Mouse (Mus musculus) embryo, embryonic 9.5 days (tissue): ENCODE data around the gene Zfp541.
A peak's percentile ranks its signal among the peaks of the same experiment; 100 is the strongest.

Experiments used
- DNase-seq: peaks from one replicate; pipeline ENCODE4 v3.0.0-alpha.2; 2017; ENCODE audit errors: extremely low spot score

Zfp541 gene

DNA sequence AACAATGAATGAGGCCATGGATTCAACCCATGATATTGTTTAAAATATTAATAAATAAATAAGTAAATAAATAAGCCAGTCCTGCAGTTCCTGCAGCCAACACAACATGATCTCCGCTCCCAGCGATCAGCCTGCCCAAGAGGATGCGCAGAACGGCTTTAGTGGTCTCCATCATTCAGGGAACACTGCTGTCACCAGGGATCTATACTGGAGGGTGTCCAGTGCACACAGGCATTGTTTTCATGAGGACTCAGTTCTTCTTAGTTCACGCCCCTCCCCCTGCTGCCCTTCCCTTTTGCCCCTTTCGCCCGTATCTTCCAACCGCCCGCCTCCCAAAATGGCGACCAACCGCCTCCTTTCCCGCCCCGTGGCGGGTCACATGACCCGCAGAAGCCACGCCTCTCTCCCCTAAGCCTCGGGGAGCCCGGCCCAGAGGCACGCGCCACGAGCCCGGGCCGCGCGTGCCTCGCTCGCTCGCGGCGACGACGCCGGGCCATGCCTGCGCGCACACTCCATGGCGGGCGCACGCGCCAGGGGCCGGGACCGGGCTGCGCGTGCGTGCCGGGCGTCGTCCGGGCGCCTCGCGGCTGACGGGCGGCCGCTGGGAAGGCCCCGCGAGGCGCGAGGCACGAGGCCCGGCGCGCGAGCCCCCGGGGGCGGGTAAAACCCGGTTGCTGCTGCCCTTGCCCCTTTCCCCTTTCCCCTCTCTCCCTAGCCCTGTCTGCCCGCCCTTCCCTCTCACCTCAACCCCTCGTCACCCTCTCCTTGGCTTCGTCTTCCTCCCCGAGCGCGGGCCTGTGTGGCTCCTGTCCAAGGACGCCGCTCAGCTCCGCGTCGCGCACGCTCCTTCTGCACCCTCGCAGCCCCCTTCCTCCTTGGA, at the start of gene Zfp541:
Zfp541 (plus strand) TSS at position 596 of the 880 bp plus-strand sequence.
- DNase-seq, result no peak

DNA sequence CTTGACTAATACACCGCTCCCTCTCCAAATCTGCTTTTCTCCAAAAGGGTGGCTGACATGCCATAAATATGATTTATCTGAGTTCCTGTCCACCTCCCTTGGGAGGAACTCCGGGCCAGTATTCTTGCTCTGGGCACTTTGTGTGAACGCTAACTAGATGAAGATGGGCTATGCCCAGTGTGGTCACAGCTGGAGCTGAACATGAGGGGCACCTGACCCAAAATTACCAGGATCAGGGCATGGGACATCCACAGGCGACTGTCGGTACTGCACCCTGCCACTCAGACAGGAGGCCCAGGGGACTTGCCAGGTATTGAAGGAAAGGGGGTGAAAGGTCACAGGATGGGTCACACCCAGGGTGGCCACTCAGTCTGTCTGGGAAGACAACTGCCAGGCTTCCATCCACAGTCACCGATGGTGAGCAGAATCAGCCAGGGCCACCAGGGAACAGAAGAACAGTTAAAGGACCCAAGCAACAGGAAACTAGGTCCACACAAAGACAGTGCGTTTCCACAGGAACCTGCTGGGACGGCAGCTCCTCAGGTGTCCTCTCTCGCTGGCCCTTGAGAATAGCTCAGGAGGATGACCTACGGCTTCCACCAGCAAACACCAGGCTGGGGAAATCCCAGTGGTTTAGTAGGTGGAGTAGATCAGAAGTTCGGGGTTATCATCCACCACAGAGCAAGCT, 48.9 kb upstream of the Zfp541 start:
- no peak for DNase-seq

DNA sequence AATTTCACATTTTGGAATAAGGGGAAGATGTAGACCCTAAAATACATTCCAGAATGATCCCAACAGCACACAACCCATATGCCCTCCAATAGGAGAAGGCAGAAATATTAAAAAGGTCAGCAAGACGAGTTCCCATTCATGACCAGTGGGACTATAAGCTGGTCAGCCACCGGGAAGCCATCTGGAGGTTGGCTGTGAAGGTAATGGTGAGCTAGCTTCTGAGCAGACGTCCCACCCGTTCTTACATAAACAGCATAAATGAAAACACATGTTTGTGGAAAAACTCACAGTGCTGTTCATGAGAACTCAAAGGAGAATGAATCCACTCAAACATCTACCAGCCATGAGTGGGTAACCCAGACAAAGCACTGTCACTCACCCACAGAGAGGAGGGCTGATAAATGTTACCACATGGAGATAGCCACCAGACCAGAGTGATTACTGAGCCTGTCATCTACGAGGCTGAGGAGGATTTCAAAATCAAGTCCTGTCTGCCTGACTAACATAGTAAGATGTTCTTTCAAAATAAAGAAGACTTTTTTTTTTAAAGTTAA, 47.8 kb upstream of the Zfp541 start:
- no peak for DNase-seq

DNA sequence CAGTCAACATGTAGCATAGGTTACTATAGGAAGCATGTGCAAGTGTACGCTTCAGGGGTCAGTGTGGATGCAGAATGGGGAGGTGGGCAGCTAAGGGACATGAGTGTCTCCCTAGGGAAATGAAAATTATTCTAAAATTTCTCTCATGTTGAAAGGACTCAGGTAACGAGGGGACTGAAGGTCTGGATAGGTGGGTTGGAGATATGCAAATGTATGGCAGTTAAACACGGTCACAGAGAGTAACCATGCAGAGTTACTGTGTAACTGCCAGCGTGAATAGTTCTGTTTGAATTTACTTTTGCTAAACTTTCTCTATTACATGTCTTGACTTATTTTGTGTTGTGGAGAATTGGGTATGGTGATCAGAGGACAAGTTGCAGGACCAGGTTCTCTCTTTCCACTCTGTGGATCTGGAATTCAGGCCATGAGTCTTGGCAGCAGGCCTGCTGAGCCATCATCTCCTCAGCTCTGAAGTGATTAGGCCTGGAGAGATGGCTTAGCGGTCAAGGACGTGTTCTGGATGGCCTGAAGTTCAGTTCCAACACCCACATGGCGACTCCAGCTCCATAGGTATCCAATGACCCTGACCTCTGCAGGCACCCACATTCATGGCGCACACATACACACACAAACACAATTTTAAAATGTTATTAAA, 47.0 kb upstream of the Zfp541 start:
- DNase-seq, result no peak

DNA sequence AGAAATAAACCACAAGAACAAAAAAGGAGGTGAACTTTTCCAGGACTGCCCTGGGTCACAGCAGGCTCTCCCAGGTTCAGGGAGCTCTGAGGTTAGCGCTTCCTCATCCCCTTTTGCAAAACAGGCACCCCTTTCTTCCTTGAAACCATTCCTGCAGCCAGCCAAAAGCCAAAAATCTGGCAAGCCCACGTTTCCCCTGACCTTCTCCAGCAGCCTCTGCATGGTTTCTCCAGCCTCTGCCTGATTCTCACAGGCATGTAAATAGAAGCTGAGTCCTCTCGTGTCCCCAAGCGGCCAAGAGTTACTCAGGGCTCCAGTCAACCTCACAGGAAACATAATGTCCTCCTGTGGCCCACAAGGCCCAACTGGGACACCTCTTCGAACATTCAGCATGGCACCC, 46.2 kb upstream of the Zfp541 start:
- DNase-seq, result no peak

DNA sequence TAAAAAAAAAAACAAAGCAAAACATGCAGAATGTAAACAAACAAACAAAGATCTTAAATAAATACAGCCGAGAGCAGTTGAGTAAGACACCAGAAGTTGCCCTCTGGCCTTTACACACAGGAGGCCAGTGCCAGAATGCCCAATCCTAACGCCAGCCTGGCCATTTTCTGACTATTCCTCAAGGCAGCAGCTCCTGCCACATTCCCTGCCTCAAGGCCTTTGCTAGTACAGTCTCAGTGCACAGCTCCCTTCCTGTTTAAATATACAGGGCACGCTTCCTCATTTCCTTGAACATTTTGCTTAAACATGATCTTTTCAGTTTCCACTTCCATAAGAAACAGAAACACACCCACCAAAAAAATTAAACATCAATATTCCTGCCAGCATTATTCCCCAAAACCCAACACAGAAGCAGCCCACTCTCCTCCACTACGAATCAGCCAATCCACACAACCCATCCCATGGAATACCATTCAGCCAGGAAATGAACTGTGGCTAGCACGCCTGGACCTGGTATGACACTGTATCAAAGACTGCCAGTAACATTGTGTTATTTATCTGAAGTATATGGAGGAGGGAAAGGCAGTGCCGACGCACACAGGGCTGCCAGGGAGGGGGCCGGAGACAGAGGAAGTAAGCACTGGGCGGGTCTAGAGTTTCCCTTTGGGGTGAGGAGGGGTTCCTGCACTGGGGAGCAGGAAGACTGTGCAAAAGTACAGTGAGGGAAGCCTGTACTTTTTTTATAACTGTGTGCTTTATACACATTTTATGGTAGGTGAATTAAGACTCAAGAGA, 43.4 kb upstream of the Zfp541 start:
- DNase-seq, result no peak

DNA sequence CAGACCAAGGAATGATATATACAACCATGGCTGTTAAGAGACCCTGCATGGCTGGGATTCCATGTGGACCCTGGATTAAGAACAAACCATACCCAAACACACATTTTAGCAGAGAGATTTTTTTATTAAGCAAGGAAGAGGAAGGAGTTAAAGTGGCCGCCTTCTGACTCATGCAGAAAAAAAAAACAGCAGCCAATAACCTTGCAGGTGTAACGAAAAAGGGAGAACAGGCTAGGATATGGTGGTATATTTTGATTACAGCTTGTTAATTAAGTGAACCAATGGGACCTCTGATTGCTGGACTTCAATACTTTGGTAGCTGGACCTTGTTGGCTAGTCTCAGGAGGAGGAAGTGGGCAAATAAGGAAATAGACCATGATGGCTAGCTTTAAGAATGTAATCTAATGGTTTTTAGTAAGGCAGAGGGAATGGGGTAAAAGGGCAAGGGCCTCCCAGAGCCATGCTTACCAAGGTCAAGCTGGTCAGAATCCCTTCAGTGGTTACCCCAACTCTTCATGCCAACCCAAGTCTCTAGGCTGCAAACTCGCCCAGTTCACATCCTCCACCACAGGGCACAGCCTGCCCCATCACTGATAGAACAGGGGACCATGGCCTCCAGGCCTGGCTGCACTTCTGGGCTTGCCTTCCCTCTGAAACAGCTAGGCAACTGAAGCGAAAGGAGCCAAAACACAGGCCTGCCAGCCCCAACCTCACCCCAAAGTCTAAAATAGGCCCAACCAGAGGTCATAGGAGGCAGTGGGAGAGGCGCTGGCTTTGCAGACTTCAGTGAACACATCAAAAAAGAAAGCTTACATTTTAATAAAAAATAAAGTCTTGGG, 42.1 kb upstream of the Zfp541 start:
- no peak for DNase-seq

DNA sequence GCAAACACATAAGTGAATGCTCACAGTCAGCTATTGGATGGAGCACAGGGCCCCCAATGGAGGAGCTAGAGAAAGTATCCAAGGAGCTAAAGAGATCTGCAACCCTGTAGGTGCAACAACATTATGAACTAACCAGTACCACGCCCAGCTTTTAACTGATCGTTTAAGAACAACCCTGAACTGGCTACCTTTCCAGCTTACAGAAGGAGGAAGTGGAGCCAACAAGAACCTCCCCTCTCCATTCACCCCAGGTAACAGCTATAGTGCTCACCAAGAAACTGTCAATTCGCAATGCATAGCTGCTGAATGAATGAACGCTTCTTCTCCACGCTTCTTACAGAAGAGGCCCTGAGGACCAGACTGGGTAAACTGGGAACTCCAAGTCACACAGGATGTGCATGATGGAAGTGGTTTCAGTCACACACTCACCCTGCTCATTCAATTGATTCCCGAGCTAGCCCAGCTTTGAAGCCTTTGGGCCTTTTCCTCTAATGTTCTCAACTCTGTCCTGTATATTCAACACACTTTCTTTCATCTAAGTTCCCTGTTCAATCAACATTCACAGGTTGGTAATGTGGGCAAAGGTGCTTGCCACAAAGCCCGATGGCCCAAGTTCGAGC, 36.9 kb upstream of the Zfp541 start:
- DNase-seq, result no peak

DNA sequence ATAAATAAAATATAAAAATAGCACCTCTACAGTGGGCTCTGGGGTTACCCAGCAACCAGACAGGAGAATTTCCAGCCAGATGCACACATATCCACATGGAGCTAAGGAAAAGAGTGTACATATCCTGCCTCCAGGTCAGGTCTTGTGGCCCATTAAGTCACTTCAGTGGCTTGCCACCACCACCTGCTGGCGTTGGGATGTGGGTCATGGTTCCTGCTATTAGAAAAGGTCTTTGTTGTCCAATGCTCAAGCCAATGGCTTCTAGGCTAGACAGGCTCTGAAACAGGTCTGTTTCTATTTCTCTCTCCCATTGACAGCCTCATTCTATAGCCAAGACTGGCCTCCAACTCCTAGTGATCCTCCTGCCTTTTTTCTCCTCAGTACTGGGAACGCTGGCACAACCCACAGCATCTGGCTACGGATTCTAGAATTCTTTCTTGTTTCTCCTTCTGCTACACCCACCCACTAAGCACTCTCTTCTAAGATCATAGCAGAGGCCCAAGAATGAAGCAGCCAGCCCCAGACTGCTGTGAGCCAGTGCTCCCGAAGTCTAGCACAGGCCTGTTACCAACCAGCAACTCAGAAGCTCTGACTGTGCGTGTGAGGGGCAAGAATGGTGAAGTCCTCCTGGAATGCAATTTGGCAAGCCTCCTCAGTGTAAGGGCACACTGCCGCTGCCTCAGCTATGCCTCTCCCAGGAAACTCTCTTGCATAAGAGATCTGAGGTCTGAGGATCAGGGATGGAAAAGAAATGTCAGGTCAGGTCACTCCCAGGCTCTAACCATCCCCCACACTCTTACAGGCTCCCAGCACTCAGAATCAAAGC, 33.3 kb upstream of the Zfp541 start:
- no peak for DNase-seq

DNA sequence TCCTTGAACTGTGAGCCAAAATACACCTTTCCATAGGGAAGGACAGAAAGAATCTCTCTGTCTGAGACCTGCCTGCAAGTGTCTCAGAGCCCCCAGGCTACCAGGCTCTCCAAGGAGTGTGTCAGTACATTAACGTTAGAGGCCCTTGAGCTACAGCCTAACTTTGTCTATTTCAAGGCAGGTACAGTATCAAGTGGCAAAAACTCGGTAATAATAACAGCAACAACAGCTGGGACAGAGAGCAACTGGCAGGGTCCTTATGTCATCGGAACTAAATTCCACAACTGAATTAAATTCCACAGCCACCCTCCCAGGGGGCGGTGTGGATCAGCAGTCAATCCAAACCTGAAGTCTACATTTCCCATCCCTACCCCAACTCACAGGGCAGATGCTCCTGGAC, 30.5 kb upstream of the Zfp541 start:
- no peak for DNase-seq

DNA sequence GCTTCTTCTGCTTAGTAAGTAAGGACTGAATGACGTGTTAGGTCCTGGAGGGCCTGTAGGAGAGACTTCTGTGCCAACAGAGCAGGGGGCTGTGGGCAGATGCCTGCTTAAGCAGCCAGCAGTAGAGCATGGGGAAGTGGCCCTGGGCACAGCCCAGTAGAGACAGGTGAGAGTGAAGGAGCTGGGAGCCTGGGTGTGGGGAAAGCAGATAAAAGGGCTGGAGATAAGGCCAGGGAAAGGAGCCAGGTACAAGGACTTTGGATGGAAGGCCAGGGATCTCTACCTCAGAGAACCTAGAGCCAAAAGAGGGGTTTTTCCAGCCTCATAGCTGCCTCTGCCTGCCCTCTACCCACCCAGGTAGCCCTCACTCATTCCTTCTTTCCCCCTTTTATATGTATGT, 28.6 kb upstream of the Zfp541 start:
- no peak for DNase-seq

DNA sequence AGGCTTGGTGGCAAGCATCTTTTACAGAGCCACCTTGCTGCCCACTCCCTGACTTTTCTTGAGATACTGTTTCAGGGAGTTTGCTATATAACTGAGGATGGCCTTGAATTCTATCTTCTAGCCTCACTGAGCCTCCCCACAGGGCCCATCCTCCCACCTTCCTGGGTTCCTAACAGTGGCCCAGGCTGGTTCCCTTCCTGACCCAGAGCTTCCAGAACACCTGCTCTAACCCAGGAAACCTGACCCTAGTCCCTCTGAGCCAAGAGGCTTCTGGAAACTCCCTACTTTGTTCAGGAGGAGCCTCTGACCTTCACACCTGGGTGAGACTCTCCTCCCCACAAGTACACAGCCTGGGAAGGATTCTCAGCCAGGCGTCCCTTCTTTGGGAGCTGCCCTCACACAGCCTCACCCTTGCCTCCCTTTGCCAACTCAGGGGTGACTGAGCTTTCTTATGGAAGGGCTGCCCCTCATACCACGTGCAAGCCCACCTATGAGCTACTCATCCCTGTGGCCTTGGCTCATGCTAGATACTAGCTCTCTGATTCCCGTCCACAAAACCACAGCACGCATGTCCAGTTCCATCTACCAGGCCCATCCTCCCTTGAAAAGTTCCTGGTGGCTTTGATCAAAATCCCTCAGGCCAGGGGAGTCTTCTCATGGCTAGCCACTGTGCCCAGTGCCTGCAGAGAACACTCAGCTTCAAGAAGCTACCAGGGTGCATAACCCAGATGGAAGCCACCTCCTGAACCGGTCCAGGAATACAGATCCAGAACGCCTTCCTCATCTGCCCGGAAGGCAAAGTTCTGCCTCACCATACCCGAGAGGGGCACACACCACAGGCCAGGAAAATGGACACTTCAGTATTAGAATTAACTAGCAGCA, 27.8 kb upstream of the Zfp541 start:
- no peak for DNase-seq

DNA sequence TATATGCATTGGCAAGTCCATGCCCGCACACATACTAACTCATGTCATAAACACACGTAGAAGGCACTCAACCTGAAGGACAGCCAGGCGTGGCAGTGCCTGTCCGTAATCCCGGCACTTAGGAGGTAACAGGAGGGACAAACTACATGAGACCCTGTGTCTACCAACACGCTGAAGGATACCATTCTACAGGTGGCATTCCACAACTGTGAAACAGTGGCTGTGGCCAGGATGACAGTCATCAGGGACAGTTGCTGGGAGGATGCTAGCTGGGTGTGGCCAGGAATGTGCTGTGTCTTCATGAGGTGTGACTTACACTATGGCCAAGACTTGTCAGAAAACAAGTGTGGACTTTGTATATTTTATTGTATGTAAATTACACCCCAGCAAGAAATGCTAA, 24.6 kb upstream of the Zfp541 start:
- DNase-seq, result no peak

DNA sequence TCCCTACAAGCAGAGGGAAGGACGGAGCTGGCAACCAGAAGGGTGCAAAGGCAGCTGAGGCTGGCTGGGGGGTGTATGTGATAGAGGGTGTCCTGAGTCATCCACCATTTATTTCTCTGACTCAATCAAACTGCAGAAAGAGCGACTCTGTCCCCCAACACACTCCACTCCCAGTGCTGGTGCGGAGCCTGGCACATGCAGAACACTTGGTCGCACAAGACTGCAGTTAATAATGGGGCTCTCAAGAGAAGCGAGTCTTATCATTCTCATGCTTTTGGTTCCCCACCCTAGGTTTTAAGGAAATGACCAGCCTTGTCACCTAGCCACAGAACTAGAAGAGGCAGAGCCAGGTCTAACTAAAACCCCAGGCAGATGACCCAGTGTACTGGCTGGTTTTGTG, 22.3 kb upstream of the Zfp541 start:
- DNase-seq, result no peak

DNA sequence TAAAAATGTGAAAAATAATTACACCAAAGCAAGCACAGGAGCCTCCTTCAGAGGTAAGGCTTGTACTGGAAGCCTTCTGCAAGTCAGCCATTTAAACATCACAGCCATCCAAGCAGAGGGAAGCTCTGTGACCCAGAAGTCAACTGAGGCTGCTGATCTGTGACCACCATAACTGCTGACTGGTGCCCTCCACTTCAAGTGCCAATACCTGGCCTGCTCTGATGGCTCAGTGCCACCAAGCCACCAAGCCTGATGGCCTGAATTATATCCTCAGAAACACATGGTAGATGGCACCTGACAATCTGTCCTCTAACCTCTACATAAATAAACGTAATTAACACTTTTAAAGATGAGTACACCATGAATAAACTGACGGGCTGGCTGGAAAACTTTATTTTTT, 20.4 kb upstream of the Zfp541 start:
- no peak for DNase-seq

DNA sequence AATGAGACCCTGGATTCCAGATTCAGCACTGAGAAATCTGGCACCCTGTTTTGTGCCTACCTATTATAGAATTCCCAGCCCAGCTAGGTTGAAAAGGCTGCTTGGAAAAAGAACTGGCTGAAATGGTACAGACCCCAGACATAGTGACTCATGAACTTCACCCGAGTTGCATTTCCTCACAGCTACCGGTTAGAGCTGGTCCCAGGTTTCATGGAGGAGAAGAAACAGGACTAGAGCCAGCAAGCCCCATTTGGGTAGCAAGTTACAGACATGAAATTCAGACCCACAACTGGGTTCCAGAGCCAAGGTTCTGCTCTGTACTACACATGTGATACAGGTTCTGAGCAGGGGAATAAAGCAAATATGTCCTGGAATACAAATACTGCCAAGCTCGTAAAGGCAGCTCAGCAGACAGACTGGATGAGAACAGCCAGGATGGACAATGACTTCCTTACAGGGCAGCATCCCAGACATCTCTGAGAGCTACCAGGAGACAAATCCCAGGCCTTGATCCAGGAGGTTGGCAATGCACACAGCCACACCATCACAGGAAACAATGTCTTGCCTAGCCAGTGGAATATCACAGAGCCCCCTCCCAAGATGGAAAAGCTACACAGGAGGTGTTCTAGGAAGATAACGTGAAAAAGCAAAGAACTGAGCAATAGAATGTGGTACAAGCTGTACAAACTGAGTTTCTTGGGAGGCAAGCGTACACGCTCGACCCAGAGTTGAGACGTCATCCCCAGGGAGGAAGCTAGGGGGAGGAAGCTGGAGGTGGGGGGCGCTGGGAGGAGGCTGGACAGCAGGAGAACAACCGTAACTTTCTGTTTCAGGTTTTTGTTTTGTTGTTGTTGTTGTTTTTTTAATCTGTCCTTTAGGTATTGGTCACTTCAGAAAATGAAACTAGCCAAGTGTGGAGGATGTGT, 18.5 kb upstream of the Zfp541 start:
- DNase-seq, result no peak

DNA sequence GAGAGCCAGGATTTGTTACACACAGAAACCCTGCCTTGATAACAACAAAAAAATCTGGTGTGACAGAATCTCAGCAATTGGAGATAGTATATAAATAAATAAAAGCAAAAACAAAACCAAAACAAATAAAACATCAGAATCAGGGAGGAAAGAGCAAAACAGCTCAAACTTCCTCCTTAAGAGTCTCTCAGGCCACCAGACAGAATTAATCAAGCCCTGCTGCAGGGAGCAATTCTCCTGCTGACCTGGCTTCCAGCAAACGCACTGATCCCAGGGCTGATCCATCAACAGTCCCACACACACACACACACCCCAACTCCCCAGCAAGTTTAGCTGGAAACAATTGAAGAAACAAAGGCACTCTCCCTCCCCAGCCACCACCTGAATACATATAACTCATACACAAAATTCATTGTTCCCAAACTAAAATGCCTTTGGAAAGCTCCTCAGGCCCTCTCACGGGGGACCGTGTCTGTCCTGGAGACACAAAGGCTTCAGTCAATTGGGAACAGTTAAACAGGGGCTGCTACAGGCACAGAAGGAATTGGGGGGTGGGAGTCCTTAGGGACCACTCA, 17.7 kb upstream of the Zfp541 start:
- peak; percentile 15 for DNase-seq
